Mouse (Mus musculus) right cerebral cortex, adult 18-20 months (tissue): ENCODE measurements at regions not wholly inside any gene's neighbourhood (a gene's known extent, or its start where the extent isn't known, plus 50 kb on each side); places are given as distances from the start of the nearest gene placed in this dataset.

ENCODE experiments used
- DNase-seq: peaks from one replicate; pipeline ENCODE4 v3.0.0; 2022; ENCODE audit warnings: mixed read lengths

DNA sequence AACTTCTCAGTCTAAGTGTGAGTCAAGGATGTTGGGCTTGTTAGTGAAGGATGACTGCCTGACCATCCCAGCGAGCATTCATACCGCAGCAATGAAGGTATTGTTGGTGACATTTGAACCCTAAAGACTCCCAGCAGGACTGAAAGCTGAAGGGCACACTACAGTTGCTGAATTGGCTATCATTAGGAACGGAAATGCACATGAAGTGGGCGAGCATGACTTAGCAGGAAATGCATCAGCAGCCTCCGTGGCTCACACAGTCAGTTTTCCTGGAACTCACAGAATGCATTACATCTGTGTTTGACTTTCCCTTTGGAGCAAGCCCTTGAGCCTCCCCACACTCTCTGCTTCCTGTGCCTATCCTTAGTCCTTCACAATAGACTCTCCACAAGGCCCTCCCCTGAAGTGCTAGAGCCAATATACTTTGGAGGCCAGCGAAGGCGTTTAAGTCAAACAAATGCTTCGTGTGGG lies 63.9 kb downstream of the Tmco5 start:
- no peak for DNase-seq

DNA sequence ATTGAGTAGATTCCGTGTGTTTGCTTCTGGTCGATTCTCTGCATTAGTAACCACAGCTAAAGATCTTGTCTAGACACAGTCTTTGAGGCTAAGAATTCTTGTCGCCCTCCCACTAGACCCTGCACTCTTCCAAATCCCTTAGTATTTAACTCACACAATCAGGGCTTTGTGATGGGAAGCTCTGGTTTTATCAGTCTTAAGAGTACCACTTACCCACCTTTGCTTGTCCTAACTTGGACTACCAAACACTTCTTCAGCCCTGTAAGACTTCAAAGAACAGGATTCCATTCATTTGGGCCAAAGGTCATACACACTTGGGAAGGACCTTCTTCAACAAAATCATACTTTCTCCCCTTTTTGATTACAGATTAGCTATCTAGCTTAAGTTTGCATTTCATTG lies 70.0 kb downstream of the Tmco5 start:
- DNase-seq, result no peak

DNA sequence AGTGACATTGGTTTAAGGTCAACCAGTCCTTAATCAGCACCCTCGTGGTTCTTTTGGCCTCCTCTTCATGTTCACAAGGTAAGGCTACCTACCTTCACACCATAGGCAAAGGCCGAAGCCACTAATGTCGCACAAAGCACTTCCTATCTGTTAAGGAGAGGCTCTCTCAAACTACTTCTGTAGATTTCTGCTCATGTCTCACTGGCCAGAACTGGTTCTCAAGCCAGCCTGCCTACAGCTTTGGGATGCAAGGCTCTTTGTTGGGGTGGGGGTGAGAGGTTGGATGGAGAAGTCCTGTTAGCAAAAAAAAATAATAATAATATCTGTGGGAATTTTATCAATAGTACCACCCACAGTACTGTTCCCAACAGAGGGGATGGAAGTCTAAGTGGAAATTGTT lies 71.2 kb downstream of the Tmco5 start:
- DNase-seq, result no peak

DNA sequence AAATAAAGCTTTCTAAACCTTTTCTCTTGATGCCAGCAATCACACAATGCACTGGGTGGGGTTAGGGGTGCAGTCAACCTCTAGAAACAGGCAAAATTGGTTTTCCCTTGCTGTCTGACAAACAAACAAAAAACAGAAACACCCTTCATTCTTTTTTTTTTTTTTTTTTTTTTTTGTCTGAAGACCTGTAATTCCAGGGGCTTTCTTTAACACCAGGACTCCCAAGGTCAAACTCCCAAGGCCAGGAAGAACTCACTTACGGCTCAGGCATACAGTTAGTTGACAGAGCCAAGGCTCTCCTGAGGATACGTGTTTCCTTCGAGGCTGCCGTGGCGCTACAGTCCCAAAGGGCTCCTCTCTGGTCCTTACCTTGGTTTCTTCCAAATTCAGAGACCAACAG lies 71.7 kb downstream of the Tmco5 start:
- no peak for DNase-seq

DNA sequence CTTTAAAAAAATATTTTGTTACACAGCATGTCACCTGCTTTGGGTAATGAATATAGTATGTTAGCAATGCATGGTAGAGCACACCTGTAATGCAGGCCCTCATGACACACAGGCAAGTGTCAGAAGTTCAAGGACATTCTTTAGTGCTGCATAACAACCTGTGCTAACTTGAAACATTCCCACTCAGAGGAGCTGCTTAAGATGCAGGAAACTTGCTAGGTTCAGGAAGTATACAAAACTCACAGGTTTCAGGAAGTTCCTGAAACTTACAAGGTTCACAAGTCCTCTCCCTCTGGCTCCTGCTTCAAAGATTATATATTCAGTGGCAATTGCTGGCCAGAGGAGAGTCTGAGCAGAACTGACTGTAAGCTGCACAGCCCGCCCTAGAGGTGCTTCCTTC lies 73.0 kb downstream of the Tmco5 start:
- no peak for DNase-seq

DNA sequence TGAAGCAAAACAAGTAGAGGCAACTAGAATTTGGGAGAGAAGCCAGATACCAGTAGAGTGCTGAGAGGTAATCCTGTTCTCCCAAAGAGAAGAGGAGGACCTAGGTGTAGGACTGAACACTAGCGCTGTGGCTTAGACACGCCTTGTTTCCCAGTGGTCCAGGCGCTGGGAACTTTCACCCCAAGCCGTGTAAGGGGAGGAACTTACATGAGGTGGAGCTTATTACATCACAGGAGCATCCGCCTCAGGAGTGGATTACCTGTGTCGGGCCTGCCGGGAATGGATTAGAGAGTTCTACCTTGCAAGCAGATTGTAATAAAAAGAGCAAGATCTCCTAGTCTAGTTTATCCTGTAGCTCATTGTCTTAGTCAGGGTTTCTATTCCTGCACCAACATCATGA lies 75.8 kb downstream of the Tmco5 start:
- DNase-seq, result no peak

DNA sequence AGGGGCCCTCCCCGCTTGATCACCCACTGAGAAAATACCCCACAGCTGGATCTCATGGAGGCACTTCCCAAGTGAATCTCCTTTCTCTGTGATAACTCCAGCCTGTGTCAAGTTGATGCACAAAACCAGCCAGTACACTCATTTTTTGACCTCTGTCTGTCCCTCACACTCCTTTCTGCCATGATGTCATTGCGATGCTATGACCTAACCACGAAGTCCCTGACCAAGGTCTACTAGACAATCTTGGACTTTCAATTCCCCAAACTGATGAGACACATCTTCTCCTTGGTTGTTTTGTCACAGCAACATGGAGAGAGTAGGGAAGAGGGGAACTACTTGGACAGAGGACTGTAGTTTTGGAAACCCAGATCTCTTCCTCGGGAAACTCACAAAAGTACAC lies 76.4 kb downstream of the Tmco5 start:
- DNase-seq, result no peak

DNA sequence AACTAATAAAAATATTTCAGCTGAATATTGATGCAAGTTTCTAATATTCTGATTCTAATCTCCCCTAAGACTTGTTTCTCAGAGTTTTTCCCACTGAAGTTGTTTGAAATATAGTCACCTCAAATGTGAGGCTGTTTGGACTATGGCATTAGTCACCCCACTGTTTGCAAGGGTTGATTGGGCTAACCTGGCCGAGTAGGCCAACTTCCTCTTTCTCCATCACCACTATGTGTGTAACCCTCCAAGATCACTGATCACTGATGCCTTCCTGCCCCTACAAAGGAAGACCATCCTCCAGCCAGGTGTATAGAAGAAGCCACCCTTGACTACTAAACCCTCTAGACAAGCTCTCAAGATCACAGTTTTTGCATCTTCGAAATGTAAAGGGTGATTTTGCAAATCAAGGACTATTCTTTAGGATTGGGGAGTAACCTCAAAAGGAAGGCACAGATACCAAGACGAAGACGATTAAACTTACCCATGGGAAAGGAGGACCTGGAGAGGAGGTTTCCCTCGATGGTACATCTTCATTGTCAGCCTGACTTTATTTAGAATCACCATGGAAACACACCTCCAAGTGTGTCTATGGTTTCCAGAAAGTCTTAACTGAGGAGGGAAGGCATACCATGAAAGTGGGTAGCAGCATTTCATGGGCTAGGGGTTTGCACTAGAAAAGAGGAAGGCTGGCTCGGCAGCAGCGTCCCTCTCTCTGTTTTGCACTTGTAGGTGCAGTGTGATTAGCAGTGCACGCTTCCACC lies 84.8 kb downstream of the Tmco5 start:
- peak; percentile 22 for DNase-seq

DNA sequence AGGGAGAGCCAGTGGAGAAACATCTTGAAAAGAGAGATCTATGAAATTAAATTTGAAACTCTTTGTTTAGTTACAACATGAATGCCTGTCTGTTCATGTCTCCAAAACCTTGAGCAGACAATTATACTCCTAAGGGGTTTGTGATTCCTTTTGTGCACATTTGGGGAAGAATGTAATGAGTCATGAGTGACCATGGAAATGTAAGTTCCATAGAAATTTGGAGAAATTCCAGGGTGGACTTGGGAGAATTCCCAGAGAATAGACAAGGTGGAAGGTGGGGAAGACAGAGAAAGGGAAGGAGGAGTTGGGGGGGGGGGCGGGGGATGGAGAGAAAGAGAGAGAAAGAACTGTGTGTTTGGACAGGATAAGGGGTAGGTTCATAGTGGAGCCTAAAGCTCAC lies 87.8 kb downstream of the Tmco5 start:
- DNase-seq, result no peak

DNA sequence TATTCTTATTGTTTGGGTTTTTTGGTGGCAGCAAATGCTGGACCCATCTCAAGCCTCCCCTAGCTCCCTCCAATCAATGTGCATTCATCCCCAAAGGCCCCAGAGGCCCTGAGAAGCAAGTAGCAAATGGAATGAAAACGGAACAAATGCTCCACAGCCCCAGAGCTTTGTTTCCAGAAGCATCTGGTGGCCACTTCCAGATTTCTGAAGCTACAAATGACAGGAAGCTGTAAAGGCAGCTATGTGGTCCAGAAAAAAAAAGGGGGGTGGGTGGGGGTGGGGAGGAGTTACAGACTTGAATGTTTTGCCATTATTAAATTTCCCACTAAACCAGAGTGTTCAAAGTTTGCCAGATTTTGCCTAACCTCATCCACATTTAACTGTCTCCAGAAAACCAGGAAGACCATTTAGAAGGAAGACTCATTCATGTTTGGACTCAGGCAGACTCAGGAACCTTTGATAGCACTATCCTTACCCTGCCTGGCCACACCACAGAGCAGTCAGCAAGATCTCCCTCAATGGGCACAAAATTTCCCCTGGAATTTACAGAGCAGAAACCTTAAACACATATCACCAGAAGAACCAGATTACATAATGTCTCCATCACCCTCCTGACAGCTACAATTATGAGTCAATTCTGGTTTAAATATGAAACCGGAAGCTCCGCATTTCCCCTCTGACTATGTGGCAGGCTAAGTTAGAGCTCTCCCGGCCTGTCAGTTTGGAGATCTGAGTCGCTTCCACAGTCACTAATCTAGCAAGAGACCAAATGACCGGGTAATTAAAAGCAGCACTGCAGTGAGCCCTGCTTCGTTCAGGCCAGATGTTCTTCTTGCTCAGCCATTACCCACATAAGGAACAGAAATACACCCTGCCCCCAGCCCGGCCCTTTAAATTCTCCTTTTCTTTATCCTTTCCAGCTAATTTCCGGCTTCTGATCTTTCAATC lies 93.4 kb downstream of the Tmco5 start:
- DNase-seq, result peak; percentile 35

DNA sequence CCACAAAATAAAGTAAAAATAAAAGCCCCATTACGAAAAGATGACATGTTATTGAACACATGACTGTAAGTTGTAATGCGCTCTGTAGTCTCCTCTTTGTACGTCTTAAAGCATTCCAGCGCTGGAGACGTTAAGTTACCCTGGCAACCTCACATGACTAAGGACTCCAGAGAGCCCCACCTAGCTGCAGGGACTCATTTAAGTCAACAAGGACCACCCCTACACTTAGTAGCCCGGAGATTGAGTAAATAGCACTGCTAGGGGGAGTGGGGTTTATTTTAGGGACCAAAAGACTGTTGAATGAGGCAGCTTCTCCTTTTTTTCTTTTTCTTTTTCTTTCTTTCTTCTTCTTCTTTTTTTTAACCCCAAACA lies 94.1 kb downstream of the Tmco5 start:
- no peak for DNase-seq

DNA sequence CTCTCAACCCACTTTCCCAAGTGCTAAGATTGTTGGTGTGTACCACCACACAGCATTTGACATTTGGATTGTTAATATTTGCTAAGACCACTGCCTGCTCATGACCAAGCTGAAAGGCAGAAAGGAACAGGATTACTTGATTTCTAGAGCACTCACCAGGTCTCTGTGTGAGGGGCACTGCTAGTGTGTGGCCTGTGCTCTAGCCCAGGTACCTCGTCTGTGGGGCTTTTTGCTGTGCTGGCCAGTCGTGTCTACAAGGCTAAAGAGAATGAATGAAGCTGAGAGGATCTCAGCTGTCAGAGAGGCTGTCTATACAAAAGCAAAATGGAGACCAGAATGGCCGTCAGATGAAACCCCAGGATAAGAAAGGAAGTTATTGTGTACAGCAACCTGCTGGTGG lies 95.0 kb downstream of the Tmco5 start:
- DNase-seq, result no peak

DNA sequence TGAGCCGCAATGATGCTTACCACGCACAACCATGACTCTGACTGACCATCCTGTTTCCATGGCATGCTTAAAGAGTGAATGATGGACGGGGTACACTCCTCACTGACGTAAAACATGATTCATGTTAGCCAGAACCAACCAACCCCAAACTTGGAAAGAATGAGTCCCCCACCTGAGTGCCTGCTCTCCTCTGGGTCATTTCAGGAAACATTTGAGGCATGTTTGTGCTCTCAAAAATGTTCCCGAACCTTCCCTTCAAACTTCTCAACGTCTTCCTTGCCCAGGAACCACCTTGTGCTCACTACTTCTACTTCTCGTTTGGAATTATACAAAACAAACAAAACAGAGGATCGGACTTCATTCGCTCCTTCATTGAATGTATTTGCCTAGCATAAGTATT lies 95.7 kb downstream of the Tmco5 start:
- DNase-seq, result no peak

DNA sequence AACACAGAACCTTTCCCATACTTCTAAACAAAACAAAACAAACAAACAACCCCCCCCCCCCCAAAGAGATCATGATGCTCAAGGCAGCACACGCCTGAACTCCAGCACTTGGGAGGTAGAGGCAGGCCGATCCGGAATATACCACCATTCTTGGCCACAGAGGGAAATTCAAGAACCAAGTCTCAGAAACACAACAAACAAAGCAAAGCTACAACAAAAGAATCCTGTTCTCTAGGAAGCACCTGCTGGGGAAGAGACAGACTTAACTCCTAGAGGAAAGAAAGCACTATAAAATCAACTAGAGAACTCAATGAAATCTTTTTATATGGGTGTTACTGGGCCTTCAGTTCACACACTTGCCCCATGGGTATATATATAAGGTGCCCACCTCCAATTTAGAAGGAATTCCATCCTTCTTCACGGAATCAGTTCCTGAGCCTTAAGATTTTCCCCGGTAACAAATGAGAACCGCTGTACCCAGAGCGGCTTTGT lies 96.1 kb downstream of the Tmco5 start:
- no peak for DNase-seq

DNA sequence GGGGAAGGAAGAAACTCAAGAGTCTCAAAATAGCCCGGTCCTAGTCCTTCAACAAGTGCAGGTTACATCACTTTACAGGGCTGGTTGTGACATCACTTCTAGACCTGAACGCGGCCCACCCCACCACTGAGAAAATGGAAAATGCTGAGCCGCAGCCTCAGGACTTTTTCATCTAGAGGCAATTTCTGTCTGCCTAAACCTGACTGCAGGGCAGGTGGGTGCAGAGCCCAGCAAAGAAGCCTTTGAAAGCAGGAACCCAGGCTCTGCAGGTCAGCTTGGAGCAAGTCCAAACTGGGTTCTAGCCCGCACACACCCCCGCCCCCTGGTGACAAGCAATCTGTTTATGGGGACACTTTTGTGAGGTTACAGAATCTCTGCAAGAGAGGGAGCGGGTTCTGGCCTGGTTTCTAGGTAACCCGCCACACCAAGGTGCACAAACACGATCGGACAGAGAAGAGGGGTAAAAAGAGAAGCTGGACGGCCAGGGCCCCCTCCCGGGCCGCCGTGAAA lies 96.7 kb downstream of the Tmco5 start:
- DNase-seq, result peak; percentile 62

DNA sequence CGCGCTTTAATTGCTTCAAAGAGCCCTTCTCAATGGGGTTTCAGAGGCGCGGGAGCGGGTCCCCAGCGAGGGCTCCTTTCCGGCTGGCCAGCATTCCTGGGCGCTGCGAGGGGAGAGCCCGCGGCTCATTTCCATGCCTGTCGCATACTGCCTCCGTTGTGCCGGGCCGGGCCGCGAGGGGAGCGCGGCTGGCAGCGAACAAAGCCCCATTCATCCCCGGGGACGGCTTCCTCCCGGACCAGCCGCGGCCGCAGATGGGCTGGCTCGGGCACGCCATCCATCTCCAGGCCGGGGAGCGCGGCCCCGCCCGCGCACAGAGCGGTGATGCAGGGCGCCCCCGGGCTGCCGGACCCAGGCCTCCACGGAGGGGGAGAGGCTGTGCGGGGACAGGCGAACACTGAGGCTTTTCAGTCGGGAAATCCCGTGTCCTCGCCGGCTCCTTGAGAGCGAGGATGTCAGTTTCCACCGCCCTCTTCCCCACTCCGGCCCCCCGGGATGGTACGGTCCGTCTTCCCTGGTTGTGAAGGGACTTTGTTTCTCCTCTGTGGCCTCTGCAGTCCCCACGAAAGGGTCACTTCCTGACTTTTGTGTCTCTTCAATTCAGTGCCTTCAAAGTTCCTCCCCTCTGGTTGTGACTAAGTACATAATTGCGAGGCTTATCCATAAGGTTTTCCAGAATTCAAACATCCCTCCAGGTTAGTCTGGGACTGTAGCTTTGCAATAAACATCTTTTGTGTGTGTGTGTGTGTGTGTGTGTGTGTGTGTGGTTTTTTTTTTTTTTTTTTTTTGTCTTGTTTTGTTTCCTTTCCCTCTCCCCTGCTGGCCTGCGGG lies 97.3 kb downstream of the Tmco5 start:
- peak; percentile 92 for DNase-seq

DNA sequence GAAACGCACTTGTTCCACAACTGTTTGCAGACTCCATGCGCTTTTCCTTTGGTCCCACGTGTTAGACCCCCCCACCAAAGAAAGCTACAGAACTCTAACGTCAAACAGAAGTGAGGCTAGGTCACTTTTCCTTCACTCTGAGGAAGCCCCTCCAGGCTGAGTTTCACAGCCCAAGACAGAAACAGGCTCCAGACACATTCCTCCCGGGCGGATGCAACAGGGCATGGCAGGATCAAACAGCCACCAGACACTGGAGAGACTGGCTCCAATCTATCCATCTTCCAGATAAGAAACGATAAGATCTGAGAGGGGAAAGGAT lies 97.9 kb downstream of the Tmco5 start:
- no peak for DNase-seq

DNA sequence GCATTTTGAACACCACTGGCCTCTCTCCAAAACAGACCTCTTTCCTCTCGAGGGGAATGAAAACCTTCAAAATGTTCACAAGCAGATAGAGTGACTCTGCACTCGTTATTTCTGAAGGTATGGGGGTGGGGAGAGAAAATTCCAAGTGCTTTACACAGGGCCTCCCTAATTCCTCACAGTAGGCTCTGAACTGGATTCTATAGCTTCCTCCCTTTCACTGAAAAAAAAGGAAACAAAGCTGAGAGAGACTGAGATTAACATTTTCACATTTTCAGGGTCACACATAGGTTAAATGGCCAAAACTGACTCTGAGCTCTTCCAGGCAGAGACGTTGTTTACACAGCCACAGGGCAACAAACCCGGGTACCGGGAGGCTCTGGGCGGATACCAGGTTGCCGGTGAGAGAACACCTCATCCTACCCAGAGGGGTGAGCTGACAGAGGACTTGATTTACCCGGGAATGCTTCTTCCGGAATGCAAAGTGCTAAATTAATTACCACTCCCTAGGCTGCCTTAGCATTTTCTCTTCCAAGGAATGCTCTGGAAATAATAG lies 98.5 kb downstream of the Tmco5 start:
- no peak for DNase-seq

DNA sequence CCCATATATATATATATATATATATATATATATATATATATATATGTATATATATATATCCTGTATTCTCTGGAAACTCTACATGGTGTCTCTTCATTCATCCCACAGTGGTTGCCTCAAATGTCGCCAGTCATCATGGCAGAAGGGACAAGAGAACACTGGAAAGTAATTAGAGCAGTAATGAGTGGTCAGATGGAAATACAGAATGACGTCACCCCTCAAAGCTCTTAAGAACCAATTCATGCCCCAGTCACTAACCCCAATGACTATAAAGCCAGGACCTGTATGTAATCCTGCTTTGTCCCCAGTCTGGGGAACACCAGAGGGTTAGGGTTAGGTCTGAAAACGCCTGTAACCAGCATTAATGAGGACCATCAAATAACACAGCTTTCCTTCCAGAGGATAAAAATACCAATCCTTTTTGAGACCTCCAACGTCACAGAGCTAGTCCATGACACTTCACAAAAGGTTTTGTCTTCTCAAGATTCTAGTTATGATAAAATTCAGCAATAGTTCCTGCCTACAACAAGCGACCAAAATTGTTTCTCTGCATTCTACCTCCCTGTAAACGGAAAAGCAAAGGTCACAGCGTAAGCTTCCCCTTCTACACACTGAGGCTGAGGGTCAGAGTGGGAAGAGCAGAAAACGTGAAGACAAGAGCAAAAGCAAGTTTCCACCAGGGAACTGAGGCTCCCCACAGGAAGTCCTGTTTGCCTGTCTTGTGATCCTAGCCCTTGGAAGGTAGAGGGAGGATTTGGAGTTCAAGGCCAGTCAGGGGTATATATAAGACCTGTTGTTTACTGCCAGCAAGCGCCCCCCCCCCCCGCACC lies 99.5 kb downstream of the Tmco5 start:
- no peak for DNase-seq

DNA sequence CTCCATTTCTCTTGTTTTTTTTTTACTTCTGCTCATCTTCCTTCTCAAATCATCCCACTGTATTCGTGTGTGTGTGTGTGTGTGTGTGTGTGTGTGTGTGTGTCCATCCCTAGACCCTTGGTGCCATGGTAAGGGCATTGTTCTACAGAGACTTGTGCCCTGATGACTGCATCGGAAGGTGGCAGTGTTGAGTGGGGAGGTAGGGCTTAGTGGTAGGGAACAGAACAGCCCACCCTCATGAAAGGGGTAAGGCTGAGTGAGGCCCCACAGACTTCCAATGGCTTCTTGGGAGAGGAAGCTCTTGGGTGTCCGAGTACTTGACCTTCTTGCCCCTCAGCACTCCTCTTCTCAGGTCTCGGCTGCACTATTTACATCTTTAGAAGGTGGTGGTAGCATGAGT lies 100.3 kb downstream of the Tmco5 start:
- no peak for DNase-seq

DNA sequence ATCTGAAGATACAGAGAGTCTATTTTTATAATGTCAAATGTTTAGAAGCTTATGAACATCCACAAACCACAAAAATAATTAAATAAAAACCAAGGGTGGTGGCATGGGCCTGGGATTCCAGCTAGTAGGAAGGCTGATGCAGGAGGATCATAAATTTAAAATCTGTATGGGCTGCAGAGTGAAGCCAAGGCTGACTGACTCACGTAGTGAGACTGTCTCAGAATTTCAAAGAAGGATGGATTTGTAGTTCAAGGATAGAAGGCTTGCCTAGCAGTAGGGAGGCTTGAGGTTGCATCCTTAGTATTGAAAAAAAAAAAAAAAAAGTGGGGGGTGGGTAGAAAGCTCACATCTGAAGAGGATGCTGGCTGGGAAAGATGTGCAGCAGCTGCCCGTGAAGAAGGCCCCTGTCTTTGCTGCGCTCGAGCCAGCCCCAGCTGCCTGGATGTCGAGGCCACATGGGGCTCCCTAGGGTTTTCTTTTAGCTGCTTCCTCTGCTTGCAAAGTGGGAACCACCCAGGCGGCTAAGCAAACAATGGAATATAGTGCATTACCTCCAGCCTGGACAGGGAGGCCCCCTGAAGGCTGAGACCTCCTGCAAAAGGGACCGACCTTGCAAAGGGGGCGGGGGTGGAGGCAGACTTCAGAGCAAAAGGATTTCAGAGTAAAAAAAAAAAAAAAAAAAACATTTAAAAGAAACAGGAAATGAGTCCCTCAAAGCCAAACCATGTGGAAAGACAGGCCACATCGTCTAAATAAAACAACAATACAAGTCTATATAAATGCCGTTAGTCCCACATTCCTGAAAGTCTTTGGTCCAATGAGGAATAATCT lies 101.3 kb downstream of the Tmco5 start:
- no peak for DNase-seq
